Mouse (Mus musculus): Measurements from ENCODE around the gene Uchl5.

Gene Uchl5

DNA sequence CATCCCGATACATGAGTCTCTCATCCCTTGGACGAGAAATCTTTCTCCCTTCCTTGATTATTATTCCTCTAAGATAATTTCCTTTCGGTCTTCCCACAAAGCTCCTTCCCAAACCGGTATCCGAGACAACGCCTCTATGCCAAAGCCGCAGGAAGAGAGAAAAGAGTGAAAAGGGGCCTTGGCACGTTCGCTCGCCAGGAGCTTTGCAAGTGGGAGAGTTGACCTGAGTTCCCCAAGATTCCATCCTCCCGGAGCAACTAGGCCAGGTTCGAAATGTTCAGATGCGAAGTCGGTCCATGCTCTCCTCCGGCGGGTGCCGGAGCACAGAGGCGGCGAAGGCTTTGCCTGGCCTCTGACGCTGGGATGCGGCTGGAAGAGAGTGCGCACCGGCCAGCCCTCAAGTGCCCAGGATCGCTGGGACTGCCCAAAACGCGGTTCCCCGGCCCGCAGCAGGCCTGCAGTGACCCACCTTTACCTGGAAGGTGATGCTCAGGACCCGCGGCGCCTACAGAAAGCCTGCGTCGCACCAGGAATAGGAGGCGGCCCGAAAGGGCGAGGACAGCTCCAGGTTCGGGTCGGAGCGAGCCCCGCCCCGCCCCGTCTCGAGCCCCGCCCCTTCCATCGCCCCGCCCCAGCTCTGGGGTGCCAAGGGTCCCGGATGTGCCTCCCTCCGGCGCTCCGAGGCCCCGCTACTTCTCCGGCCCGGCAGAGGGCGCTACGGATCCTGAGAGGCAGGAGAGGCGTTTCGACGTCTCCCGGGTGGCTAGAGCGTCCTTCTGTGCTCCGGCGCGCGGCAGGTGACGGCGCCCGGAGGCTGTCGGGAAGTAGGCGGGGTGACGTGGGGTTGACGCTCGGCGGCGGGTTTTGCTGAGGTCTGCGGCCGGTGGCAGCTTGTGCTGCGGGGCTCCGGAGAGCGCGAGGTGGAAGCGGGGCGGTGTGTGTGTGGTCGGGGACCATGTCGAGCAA lies at the start of gene Uchl5, which contains the start of gene Trove2:
Uchl5 (plus strand) TSS at position 827 of the 966 bp plus-strand sequence.
Trove2 (minus strand) TSS at position 623 of the 966 bp plus-strand sequence.
- peak; percentile 97 to 98 for DNase-seq (ENCODE audit: low spot score in 2 of 2)

DNA sequence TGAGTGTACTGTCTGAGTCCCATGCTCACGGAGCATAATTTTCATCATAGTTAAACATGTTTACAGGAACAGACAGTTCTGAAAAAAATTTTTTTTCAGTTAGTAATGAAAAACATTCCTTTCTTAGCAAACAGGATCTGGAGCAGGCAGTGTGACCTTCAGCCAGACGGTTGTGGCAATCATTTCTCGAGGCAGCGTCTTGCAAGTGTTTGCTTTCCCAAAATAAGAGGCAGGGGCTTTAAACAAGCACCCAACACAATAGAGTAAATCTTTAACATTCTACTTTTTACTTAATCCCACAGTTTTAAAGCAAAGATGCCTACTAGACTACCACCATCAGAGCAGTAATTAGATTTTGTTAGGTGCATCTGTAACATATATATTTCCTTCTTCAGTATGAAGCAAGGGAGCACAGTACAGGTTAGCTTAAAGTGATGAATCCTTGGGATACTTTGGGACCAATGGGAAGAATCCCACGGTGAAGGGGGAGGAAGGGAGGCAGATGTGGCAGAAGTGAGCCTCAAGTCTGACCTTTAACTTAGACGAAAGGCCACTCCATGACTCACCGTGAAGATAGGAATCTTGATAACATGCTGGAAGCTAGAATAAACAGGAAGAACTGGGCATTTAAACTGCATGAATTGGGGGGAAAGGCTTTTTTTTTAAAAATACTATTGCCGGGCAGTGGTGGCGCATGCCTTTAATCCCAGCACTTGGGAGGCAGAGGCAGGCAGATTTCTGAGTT lies 49.2 kb upstream of the Uchl5 start:
- no peak for DNase-seq (ENCODE audit: low spot score in 2 of 2)

DNA sequence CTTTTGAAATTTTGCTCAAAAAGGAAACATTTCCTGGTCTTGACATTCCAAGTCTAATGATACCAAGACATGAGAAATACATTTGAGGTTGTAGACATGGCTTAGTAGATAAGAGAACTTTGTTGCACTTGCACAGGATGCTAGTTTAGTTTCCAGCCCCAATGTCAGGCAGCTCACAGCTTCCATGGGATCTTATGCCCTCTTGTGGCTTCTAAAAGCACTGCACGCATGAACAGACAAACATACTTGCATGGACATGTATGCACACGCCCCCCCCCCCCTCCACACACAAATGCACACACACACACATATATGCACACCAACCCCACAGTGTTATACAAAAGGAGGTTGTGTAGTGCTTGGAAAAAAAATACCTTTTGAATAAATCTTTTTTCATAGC lies 46.2 kb upstream of the Uchl5 start:
- DNase-seq (ENCODE audit: low spot score in 2 of 2): no peak

DNA sequence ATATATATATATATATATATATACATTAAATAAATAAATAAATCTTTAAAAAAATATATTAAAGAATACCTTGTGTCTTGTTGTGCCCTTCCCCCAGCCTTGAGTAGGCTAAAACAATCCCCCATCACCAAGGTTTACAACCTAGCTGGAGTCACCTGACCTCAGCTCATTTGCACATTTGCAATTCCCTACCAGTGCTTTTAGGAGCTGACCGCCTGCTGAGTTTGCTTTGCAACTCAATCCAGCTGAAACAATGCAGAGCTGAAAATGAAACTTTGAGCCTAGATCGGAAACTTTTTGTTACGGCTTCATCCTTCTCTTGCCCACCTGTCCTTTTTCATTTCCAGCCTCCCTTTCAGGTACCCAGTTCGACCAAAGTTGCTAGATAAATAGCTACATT lies 45.4 kb upstream of the Uchl5 start:
- no peak for DNase-seq (ENCODE audit: low spot score in 2 of 2)

DNA sequence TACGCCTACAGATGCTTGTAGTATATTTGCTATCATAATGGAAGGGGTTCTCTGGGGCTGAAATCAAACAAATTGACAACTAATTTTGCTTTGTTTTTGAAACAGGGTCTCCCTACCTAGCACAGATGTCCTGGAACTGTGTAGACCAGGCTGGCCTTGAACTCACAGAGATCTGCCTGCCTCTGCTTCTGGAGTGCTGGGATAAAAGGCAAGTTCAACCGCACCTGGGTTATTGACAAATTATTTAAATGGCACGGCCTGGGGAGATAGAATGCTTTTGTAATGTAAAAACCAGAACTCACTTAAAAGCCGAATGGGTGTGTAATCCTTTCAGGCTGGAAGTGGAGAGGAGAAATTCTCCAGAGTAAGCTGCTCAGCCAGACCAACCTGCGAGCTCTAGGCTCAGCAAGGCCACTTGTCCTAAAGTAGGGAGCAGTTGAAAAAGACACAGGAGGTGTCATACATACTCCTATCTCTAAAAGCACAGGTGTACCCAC lies 43.1 kb upstream of the Uchl5 start:
- DNase-seq (ENCODE audit: low spot score in 2 of 2): no peak

DNA sequence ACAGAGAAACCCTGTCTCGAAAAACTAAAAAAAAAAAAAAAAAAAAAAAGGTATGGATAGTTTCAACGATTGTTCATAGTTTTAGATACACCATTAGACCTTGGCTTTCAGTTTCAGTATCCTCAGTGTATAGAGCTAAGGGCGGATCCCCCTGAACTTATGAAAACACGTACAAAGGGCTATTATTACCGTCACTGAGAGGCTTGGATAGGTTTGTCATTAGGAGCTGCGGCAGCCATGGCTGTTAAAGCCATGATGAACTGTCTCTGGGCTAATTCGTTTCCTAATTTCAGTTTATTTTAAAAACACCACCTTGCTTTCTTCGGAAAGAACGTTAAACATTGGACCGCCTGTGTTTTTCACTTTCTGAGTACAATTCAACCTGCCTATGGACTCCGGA lies 38.3 kb upstream of the Uchl5 start:
- DNase-seq (ENCODE audit: low spot score in 2 of 2): no peak

DNA sequence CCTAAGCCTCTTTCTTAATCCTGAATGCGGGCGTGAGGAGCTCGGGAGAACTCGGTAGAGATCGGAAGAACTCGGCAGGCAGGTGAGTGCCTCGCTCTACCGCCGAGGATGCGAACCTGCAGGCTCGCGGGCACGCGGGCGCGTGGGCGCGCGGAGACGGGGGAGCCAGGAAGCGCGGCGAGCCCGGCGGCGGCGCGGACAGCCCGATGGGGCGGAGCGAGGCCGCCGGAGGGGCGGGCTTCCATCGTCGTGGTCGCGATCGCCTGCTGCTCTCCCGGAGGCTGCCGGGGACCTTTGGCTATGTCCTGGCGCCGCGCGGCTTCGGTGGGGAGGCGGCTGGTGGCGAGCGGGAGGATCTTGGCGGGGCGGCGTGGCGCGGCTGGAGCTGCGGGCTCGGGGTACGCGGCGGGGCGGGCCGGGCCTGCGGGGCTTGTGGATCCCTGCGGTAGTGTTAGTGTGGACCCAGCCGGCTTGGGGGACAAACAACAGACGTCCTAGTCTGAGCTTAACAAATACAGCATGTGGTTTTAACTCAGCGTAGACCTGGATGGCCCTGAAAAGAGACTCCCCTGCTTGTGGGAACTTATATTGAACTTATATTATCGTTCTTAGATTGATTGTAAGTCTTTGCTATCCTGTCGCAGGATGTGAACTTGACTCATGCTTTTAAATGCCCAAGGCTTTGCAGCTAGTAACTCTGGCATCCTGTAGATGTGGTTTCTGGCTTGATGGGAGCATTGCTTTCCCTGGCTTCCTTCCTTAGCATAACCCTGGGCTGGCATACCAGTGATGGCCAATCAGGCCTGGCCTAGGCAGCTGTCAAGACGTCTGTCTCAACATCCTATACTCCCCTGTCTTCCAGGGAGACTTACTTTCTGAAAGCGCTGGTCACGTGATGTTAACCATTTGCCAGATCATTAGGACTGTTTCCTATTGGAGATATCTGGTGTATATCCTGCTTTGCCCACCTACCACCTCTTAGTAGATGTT lies 37.4 kb upstream of the Uchl5 start:
- peak; percentile 75 to 83 for DNase-seq (ENCODE audit: low spot score in 2 of 2)

DNA sequence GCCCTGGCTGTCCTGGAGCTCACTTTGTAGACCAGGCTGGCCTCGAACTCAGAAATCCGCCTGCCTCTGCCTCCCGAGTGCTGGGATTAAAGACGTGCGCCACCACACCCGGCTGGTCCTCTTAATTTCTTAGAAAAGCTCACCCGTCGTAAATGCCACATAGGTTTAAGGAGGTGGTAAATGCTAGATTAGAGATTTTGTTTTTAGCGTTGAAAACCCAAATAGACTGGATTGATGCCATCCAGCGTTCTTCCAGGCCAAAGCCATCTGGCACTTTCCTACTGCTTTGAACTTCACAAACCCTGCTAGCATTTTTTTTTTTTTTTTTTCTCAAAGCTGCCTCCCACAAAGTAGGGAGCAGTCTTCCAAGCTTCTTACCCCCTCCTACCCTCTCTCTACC lies 36.5 kb upstream of the Uchl5 start:
- DNase-seq (ENCODE audit: low spot score in 2 of 2): no peak

DNA sequence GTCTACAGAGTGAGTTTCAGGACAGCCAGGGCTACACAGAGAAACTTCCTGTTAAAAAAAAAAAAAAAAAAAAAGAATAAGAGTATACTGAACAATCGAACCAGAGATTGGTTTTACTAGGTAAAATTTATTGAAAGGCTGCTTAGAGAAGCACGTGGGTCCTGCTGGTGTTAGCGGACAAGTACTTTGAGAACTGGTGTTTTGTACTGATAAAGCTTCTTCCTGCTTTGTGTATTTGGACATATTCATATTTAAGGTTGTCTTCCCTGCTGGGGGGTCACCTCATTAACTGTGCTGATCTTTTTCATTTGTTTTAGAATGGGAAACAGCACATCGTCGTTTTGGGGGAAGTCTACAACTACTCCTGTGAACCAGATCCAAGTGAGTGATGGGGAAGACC lies 35.7 kb upstream of the Uchl5 start:
- DNase-seq (ENCODE audit: low spot score in 2 of 2): no peak

DNA sequence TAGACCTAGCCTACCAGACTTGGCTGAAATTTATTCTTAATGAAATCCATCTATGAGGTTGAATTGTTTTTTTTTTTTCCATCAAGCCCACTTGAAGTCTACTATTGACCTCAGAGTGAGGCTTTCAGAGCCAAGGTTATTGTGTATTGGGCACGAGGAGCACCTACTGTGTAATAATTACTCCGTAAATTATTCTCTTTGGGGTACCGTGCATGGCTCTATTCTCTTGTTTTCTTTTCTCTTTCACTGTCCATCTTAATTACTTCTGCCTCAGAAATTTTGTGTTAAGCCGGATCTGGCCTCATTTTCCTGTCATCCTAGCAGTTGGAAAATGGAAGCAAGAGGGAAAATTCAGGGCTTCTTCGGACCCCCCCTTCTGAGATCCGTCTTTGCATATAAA lies 34.9 kb upstream of the Uchl5 start:
- no peak for DNase-seq (ENCODE audit: low spot score in 2 of 2)

DNA sequence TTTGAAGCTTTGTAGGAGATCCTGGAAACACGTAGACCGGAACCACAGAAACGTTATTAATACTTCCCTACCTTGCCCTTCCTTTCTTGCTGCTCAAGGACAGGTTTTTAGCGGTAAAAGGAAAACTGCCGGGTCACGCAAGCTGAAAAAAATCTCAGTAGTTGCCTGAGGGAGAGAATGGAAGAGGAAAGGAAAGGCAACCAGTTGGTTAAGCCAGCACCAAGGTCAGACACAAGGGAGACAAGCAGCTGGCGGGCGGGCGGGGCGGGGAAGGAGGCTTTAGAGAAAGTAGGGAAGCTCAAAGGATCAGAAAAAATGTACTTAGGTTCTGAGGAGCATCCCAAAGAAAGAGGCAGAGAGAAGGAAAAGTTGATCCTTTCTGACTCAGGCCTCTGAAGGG lies 31.2 kb upstream of the Uchl5 start:
- DNase-seq (ENCODE audit: low spot score in 2 of 2): no peak

DNA sequence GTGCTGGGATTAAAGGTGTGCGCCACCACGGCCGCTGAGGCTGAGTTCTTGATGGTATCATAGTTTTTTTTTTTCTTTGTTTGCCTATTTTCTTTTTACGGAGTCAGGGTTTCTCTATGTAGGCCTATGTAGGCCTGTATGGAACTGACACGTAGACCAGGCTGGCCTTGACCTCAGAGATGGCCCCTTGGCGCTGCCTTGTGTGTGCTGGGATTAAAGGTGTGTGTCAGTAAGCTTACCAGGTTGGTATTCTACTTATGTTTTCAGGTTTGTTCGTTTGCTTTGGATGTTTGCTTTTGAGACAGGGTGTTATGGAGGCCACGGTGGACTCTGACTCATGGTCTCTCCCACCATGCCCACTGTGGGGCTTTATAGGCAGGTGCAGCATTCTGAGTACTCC lies 14.9 kb upstream of the Uchl5 start:
- DNase-seq (ENCODE audit: low spot score in 2 of 2): no peak

DNA sequence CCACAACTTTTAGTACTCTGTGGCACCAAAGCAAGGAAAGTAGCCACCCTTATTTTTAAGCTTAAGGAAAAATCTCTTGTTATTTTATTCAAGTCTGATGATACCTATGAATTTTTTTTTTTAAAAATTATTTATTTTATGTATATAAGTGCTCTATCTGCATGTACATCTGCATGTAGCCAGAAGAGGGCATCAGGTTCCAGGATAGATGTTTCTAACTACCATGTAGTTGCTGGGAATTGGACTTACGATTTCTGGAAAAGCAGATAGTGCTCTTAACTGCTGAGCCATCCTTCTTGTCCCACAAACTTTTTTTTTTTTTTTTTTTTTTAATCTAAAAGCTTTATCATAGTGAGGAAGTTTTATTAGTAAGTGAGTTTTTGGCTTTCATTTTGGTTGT lies 12.6 kb upstream of the Uchl5 start:
- no peak for DNase-seq (ENCODE audit: low spot score in 2 of 2)

DNA sequence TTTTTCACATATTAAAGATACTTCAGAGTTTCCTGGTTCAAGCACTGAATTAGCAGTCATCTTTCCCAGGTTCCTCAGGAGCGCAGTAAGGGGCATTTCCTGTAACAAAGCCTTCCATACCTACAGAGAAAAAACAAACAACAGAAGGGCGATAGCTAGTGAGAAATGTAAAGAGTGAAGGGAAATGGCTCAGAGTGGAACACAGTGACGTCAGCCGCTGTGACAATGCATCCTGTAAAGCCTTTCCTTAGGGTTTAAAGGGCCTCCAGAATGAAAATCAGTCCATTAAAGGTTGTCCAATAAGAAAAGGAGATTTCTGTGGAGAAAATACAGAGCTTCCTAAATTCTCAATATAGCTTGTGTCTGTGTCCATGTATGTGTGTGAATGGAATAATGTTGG lies 11.3 kb upstream of the Uchl5 start:
- DNase-seq (ENCODE audit: low spot score in 2 of 2): no peak

DNA sequence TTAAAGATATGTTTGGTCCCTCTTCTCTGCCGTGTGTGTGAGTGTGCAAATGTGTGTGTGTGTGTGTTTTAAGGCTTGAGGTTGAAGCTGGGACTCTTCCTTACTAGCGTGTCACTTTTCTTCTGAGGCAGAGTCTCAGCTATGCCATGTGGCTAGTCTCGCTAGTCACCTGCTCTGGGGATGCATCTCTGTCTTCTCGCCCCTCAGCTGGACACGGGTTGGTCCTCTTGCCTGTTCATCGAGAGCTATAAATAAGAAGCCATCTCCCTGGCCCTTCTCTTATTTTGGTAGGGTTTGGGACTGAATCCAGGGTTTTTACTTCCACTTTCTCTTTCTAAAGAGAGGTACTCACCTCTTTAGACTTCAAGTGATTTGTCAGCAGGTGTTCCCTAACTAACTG lies 10.8 kb upstream of the Uchl5 start:
- no peak for DNase-seq (ENCODE audit: low spot score in 2 of 2)

DNA sequence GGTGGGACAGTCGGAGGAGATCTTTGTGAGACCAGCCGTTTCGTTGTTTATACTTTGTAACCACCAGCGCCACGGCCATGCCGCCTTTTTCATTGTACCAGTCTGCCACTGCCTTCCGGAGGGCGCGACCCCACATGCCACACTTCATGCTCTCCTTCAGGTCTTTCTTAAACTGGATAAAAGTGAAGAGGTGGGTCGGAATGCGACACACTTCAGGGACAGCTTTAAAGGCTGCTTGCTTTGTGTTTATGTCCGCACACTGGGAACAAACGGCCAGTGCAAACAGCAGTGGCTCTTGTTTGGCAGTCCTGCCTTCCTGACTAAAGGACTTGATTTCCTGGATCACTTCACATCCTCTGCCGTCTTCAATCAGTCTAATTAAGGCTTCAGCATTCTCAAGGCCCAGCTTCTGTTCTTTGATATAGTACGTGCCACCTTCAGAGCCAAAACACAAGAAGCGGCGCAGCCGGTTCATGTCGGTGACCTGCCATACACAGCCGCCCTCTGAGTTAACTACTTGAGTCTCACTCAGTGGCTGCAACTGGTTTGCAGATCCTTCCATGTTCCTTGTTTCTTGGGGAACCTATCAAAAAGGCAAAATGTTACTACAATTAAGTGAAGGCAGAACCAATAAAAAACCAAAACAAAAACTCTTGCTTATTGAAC lies 6.5 kb upstream of the Uchl5 start:
- no peak for DNase-seq (ENCODE audit: low spot score in 2 of 2)

DNA sequence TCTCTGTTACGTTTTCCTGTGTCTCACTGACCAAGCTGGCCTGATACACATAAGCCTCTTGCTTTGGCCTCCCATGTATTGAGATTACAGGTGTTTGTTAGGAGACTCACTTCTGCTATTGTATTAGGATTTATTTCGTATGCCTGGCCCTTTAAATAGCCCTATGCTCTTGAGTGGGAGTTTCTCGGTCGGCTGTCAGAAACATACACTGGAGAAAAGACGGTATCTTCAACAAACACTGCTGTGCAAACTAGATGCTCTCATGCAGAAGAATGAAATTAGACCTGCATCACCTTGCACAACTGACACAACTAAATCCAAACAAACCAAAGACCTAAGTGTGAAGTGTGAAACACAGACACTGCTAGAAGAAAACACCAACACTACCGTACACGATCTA lies 4.0 kb upstream of the Uchl5 start:
- DNase-seq (ENCODE audit: low spot score in 2 of 2): no peak

DNA sequence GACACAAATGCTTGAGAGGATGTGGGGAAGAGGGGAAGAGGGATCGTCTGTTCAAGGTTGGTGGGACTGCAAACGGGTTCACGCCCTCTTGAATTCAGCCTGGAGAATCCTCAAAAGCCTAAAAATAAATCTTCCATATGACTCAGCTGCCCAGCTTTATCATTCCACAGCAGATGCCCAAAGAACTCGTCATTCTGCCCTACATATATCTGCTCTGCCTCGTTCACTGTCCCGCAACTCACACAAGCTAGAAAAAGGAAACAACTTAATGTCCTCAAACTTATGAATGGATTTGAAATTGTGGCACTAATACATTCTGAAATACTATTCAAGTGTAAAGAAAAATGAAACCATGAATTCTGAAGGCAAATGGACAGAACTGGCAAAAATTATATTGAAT lies 3.2 kb upstream of the Uchl5 start:
- no peak for DNase-seq (ENCODE audit: low spot score in 2 of 2)

DNA sequence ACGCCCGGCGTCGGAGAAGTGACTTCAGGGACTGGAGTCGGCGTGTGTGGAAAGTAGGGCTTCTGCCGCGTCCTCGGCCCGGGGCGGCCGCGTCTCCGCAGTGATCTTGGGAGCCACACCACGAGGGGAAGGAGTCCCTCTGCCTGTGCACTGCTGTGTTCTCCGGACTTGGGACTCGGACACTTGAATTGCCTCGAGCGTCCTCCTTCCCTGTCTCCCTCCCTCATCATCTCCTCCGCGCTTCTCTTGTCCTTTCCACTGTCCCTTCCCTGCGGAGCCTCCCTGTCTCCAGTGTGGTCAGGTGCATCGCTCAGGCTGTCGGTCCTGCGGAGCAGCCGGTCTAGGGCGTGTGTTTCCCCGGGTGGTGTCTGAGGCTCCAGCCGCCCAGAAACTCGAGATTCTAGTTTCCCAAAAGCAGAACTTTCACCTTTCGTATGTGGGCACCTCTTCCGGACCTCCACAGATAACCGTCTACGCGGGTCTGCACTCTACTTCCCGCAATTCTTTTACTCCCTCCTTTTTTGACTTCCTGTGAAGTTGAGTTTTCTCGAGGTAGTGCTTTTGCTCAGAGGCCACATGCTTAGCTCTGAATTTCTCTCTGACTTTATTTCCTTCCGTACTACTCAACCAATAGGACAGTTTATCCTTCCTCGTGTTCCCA lies 616 bp downstream of the Uchl5 start:
- DNase-seq (ENCODE audit: low spot score in 2 of 2): peak; percentile 27 to 31

DNA sequence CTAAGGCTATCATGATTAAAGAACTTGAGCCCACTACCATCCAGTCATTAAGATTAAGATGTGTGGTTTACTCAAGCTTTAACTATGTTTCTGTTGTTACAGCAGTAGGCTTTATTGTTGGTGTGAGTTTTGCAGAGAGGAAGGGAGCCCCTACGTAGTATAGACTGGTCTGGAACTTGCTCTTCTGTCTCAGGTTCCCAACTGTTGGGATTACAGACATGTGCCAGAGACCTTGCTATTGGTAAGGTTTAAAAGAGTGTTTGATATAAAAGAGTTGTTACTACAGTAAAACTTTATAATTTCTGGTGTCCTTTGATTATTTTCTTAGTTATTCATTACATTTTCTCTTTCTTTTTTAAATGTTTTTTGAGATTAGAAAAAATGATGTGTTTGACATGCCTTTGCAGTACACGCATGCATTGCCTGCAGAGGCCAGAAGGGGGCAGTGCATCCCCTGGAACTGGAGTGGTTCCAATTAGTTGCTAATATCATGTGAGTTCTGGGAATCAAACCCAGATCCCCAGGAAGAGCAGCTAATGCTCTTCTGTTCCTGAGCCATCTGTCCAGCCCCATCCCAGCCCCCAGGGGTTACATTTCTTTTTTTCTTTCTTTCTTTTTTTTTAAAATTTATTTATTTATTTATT lies 11.6 kb downstream of the Uchl5 start:
- DNase-seq (ENCODE audit: low spot score in 2 of 2): peak; percentile 31 to 58
